Mouse (Mus musculus): ENCODE results near the gene Denr. TPM values are rescaled to one million over a fixed set of nuclear protein-coding genes. Genes with fewer than 3 reads are reported as not detected.

Gene Denr
- total RNA-seq, 2 experiments from 2014 or later = 60.9 to 61.0 TPM

DNA sequence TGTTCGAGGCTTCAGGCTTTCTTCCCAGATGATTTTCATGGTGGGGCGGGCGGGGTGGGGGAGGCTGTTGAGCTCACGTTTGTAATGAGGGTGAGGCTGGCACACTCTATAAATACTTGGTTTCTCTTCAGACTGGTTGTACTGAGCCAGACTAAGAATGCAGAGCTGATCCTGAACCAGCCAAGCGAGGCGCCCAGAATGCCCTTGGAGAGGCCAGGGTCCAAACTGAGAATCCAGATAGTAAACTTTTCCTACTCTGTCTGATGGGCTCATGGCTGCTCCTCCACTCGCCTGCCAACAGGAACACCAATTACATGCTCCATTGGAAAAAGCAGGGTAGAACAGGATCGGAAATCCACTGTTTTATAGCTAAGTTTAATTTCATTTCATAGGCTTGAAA lies 62.2 kb downstream of the Denr start:
- no peak for DNase-seq

DNA sequence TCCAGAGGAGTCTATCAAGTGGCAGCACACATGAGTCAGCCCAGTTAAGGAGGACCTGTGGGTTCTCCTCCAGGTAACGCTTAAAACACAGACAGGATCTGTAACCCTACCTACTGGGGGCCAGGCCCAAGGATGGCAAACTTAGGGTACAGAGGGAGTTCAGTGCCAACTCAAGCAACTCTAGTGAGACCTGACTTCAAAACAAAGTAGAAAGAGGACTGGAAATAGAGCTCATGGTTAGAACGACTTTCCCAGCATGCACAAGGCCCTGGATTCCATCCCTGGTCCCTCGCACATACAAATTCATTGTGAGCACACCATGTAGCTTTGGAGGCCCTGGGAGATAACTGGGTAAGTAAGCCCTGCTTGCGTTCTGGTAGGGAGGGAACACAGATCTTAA lies 63.6 kb downstream of the Denr start:
- DNase-seq = no peak

DNA sequence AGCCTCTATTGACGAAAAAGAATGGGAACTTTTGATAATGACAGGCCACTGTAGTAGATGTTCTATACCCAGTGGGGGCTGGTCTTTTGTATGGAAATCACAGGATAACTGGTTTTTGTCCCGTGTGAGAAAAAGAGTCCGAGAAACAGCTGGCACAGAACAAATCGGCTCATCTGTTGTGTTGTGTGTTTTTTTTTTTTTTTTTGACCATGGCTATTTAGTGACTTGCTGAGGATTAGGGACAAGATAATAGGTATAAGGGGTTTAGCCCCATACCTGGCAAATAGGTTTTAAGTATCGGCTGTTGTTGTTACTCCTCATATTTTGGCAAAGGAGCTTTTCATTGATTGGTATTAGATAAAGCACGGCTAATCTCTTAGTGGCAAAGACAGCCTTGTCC lies 65.5 kb downstream of the Denr start:
- DNase-seq = no peak

DNA sequence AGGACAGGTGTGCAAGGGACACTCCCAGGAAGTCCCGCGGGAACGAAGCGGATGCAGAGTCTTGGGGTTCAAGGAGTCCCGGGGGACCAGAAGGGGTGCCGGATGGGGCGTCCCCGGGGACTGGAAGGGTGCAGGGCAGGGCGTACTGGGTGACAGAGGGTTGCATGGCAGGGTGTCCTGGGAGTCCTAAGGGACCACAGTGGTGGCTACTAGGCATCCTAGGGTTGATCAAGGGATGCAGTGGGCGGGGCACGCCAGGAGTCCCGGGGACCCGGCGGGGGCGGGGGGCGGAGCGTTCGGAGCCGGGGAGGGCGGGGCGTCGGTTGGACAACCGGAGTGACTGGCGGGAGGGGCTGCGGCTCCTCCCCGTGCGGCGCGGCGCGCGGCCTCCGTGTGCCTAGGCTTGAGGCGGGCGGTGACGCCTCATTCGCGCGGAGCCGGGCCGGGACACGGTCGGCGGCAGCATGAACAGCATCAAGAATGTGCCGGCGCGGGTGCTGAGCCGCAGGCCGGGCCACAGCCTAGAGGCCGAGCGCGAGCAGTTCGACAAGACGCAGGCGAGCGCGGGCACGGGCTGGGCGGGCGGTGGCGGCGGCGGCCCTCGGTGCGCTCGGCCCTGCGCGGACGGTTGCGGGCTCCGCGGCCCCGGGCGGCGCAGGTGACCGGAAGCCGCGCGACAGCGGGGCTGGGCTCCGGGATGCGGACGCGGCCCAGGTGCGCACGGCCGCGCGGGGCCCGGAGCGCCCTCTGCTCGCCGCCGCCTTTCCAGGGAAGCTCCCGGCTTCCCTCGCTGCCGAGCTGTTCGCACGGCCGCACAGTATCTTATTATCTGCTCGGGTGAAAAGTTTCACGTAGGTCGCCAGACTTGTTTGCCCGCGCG lies 66.6 kb downstream of the Denr start, which contains the start of gene Hip1r:
Hip1r (plus strand) TSS at position 330 of the 880 bp plus-strand sequence.
- DNase-seq = peak; percentile 68

DNA sequence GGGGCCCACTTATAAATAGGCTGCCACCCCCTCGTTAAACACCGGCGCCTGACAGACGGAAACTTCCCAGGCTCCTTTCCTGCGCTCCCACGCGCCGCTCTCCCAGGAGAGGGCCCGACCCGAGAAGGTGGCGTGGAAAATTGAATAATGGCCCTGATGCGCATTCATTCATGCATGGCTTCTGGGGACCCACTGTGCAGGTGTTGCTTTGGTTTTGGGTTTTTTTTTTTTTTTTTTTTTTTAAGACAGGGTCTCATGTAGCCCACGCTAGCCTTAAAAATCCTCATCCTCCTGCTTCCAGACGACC lies 67.2 kb downstream of the Denr start:
- no peak for DNase-seq

DNA sequence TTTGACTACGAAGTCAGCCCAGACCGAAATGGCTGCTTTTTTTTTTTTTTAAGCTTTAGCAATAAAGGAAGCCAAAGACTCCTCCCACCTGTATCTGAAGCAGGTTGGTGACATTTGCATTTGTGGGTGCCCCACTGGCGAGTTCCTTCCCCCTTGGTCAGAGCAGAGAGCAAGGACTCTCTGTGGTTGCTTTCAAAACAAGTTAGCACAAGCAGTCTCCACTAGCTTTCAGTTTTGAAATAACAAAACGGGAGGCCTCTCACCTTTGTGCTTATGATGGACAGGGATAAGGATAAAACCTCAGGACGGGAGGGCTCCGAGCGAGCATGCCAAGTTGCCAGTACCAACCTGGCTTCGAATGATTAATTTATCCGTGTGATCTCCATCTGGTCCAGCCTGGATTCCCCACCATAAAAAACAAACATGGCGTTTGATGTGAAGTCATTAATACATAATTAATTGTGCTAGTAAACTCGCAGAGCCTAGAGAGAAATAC lies 67.7 kb downstream of the Denr start:
- DNase-seq = no peak

DNA sequence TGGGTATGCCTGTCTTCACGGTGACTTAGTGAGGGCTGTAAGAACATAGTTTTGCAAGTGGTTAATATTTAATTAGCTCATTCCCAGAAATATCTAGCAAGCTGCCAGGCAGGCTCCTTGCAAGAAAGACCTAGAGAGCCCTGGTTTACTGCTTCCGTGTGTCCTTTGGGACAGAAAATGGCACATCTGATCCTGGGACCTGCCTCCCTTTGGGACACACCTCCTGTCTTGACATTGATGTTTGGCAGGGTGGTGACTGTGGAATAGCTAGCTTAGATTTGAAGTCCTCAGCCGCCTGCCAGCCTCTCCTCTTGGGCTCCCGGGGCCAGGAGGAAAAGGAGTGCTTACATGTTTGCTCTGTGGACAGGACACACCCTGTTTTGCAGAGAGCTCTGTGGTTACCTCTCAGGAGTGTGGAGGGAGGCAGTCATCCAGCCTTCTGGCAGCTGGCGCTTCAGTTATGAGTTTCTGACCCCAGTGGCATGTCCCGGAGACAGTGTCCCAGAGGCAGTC lies 68.7 kb downstream of the Denr start:
- no peak for DNase-seq

DNA sequence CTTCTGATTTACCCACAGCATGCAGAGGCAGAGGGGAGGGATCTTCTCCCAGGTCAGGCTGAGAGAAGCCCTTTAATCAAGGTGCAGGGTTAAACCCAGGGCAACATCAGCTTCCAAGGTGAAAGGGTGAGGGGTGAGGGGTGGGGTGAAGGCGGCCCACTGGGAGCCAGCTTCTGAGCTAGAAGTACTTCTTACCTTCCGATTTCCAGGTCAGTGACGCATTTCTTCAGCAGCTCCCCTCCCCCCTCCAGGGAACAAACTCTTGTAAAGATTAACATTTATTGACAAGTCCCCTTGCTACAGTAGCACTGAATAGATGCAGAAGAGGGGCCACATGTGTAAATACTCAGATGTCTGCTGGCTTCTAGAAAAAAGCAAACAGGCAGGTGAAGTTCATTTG lies 70.3 kb downstream of the Denr start:
- no peak for DNase-seq

DNA sequence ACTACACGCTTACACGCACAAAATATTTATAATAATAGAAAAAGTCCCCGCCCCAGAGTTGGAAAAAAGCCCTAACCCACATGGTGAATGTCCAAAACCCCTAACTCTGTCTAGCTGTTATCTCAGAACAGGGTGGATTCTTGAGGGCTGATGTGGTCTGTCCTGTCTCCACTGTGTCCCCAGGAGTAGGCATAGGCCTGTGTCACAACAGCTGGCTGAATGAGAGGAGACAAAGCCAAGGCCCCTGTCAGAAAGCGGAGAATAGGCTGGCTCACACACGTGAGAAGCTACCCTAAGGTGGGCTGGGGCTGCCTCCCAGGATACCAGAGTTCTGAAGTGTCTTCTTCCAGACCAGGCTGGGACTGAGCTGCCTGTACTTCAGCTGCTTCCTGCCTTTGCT lies 71.2 kb downstream of the Denr start:
- no peak for DNase-seq

Other genes with a start within 250 kb of the Denr start
- gene Clip1, start 222.6 kb upstream of the Denr start, total RNA-seq (2021) = 100 to 1,000 TPM in 1 of 2 experiments, 10 to 100 TPM in 1; 91.2 to 111 TPM
- 10 to 100 TPM; 26.6 to 33.2 TPM for gene Zcchc8, start 186.1 kb upstream of the Denr start, total RNA-seq (2021)
- 10 to 100 TPM; 48.7 to 64.9 TPM for gene Rsrc2, start 157.8 kb upstream of the Denr start, total RNA-seq (2021)
- 1 to 10 TPM; 5.2 to 5.9 TPM for gene Kntc1, start 157.5 kb upstream of the Denr start, total RNA-seq (2021)
- gene Hcar2, start 41.7 kb upstream of the Denr start, total RNA-seq (2021) = under 1 TPM; 0.28 to 0.32 TPM
- under 1 TPM; 0.54 to 0.84 TPM for gene Hcar1, start 27.2 kb upstream of the Denr start, total RNA-seq (2021)
- gene Gm43518, start 20.2 kb downstream of the Denr start, total RNA-seq (2021) = under 1 TPM; 0.52 to 0.77 TPM
- gene Ccdc62, start 23.5 kb downstream of the Denr start, total RNA-seq (2021) = 1 to 10 TPM; 2.3 to 3.6 TPM
- 1 to 10 TPM; 8.2 to 9.0 TPM for gene Hip1r, start 66.5 kb downstream of the Denr start, total RNA-seq (2021)
- gene Vps37b, start 125.1 kb downstream of the Denr start, total RNA-seq (2021) = 10 to 100 TPM; 11.9 to 13.4 TPM
- gene Abcb9, start 188.6 kb downstream of the Denr start, total RNA-seq (2021) = 1 to 10 TPM; 4.2 to 4.4 TPM
- 1 to 10 TPM; 7.2 to 8.8 TPM for gene Ogfod2, start 205.1 kb downstream of the Denr start, total RNA-seq (2021)
- gene Arl6ip4, start 208.9 kb downstream of the Denr start, total RNA-seq (2021) = 10 to 100 TPM; 53.8 to 64.3 TPM